Mouse (Mus musculus) lung, embryonic 16.5 days (tissue): ENCODE data around the gene Smad3. TPM values are rescaled to one million over a fixed set of nuclear protein-coding genes. Genes with fewer than 3 reads are reported as not detected.

Source experiments
- ATAC-seq: fragments of 200-750 bp; cut with Nextera tagmentation; 2 replicates; pipeline ENCODE4 v1.8.0; 2017; ENCODE audit warnings: low read depth, mild to moderate bottlenecking, moderate library complexity
- H3K27ac ChIP-seq: fragments of 300-500 bp; sonication (generic); 2 replicates; pipeline ENCODE4 v1.5.1; 2014; ENCODE audit warnings: mild to moderate bottlenecking, control low read depth, low read length
- H3K27me3 ChIP-seq: fragments of 300-500 bp; sonication (generic); 2 replicates; pipeline ENCODE4 v1.6.1; 2014; ENCODE audit warnings: low read depth, low read length, mixed read lengths; ENCODE audit not compliant: control insufficient read depth, insufficient read depth
- H3K36me3 ChIP-seq: fragments of 300-500 bp; sonication (generic); 2 replicates; pipeline ENCODE4 v1.6.1; 2014; ENCODE audit warnings: low read length; ENCODE audit not compliant: control insufficient read depth, insufficient read depth
- H3K4me1 ChIP-seq: fragments of 300-500 bp; sonication (generic); replicated peaks from 2 replicates; pipeline ENCODE4 v1.6.1; 2014; ENCODE audit warnings: low read length, mixed read lengths; ENCODE audit not compliant: control insufficient read depth, insufficient read depth
- H3K4me2 ChIP-seq: fragments of 300-500 bp; sonication (generic); 2 replicates; pipeline ENCODE4 v1.6.1; 2014; ENCODE audit warnings: low read depth, low read length, control low read depth
- H3K4me3 ChIP-seq: fragments of 300-500 bp; sonication (generic); 2 replicates; pipeline ENCODE4 v1.5.1; 2014; ENCODE audit warnings: mild to moderate bottlenecking, low read length, control low read depth
- H3K9ac ChIP-seq: fragments of 300-500 bp; sonication (generic); 2 replicates; pipeline ENCODE4 v1.6.1; 2014; ENCODE audit warnings: low read length, control low read depth
- H3K9me3 ChIP-seq: fragments of 300-500 bp; sonication (generic); 2 replicates; pipeline ENCODE4 v1.6.1; 2016; ENCODE audit warnings: low read length; ENCODE audit not compliant: control insufficient read depth
- WGBS: fragments of 180-500 bp; shearing (Covaris S2); extraction: QIAGEN DNeasy Blood & Tissue Kit; methylation state at CpG from one replicate; pipeline ENCODE4 v1.1.7; 2014; 5-methylcytosine and 5-hydroxymethylcytosine counted together
- polyA plus RNA-seq: library from polyadenylated mRNA; unstranded; fragments of >200 nt; fragmentation: Nextera tagmentation; extraction: Ambion mirVana; gene quantifications from 2 replicates; pipeline ENCODE4 v1.2.1, GENCODE M21; 2015

Smad3 gene
- polyA plus RNA-seq, 1 experiment from 2014 or later, result 18.0 TPM

DNA sequence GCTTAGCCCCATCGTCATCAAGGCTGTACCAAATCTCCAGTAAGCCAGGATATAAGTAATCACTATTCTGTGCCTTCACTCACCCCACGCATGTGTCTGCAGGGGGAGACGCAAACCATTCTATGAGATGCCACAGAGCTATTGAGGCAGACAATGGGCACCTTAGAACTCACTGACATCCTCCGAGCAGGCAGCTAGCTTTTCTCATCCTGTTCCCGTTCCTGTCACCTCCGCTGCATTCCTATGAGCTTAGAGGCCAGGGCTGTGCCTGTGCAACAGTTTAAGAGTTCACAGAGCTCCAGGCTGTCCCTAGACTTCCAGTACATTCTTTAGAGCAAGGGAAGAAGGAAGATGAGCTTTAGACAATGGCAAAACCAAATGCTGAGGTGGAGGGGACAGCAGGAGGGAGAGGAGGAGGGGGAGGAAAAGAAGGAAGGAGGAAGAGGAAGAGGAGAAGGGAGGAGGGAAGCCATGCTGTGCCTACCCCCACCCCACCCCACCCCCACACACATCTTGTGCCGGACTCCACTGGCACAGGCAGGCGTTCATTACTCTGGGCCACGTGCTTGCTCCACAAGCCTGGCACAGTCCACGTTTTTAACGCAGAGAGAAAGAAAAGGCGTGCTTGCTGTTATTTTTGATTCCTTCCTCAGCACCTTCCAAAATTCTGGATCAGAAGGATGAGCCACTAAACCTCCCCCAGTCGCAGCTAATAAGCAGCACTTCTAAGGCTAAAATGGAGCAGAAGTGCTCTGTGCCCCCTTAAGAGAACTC lies 14.7 kb downstream of the Smad3 start:
- Histone ChIP-seq H3K36me3 (no peaks in the 10 kb centered on the region), H3K27me3 (no peaks in the 10 kb centered on the region), H3K4me2 (no peak overlapping the region), H3K9ac (no peak overlapping the region), H3K4me3 (no peak overlapping the region), H3K4me1 (peaks cover 70% of the 10 kb centered on the region), H3K9me3 (no peaks in the 10 kb centered on the region), H3K27ac (peak overlapping the region; percentile 29)
- ATAC-seq, result peak; percentile 18; the same call in 1 of the 2 replicates
- WGBS, result 47% methylated on average over 13 of the region's 13 CpGs

DNA sequence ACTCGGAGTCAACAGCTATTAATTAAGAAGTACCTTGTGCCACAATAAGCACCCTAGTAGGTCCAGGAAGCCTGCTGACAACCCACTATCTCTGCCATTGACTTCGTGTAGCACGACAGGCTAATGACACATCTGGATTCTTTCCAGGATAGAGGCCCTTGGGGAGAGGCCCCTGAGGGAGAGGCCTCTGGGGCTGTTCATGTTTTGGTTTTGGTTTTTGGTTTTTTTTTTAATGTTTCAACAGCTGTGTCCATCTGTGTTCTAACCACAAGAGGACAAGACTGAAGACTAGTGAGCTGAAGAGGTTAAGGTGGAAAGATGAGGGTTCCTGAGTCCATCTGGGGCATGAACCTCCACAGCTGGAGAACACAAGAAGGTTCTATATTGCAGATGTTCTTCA lies 15.5 kb downstream of the Smad3 start:
- Histone ChIP-seq H3K27me3 (no peaks in the 10 kb centered on the region), H3K27ac (peak overlapping the region; percentile 29), H3K36me3 (no peaks in the 10 kb centered on the region), H3K4me1 (peaks cover 68% of the 10 kb centered on the region), H3K4me3 (no peak overlapping the region), H3K9ac (no peak overlapping the region), H3K9me3 (no peaks in the 10 kb centered on the region), H3K4me2 (no peak overlapping the region)
- 18% methylated on average over 3 of the region's 3 CpGs for WGBS
- peak; percentile 35 for ATAC-seq

DNA sequence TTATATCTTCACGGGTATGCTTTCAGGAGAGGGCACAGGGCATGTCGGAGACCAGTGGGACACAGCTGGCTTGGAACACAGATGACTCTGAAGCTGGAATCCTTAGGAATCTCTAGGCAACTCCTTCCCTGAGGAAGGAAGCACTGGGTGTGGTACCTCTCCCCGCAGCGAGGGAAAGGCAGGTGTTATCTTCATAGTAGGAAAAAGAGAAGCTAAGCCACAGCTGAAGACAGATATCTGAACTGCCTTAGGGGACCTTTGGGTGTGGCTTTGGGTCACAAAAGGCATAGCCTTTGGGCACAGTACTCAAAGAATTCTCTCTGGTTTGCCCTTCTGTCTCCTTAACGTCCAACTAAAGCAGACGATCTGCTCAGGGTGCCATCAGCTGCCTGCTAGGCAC lies 16.0 kb downstream of the Smad3 start:
- H3K27ac ChIP-seq, result no peak overlapping the region
- no peak overlapping the region for H3K4me3 ChIP-seq
- no peaks in the 10 kb centered on the region for H3K27me3 ChIP-seq
- H3K4me2 ChIP-seq, result no peak overlapping the region
- H3K36me3 ChIP-seq, result no peaks in the 10 kb centered on the region
- H3K4me1 ChIP-seq, result peaks cover 71% of the 10 kb centered on the region
- ATAC-seq, result no peak
- 0 out of 2 replicates have a peak overlapping the region, but pooled peaks have one; percentile 4 for H3K9ac ChIP-seq
- 37% methylated on average over 6 of the region's 6 CpGs for WGBS
- no peaks in the 10 kb centered on the region for H3K9me3 ChIP-seq

DNA sequence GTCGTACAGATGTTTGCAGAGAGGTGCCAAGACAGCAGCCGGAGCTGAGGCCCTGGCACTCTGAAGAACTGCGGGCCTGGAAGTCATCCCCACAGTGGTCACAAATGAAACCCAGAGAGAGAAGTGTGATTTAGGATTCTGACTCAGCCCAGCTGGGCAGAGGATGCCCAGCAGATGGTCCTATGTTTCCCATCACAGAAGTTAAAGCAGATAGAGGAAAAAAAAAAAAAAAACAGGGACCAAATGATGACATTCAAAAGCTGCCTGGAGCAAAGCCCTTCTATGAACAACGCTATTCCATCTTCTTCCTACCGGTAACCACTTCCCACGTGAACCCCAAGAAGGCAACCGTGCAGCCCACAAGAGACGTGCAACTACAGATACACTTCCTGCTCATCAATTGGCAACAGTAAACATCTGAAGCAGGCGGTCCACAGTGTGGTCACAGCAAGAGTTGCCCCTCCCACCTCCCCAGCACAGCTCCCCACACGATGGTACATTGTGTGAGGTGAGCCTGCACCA lies 17.4 kb downstream of the Smad3 start:
- no peaks in the 10 kb centered on the region for H3K36me3 ChIP-seq
- H3K4me2 ChIP-seq, result no peak overlapping the region
- no peak overlapping the region for H3K4me3 ChIP-seq
- H3K9me3 ChIP-seq, result no peaks in the 10 kb centered on the region
- peaks cover 64% of the 10 kb centered on the region for H3K4me1 ChIP-seq
- H3K9ac ChIP-seq, result no peak overlapping the region
- no peaks in the 10 kb centered on the region for H3K27me3 ChIP-seq
- no peak overlapping the region for H3K27ac ChIP-seq
- ATAC-seq, result no peak
- WGBS, result 72% methylated on average over 10 of the region's 10 CpGs

DNA sequence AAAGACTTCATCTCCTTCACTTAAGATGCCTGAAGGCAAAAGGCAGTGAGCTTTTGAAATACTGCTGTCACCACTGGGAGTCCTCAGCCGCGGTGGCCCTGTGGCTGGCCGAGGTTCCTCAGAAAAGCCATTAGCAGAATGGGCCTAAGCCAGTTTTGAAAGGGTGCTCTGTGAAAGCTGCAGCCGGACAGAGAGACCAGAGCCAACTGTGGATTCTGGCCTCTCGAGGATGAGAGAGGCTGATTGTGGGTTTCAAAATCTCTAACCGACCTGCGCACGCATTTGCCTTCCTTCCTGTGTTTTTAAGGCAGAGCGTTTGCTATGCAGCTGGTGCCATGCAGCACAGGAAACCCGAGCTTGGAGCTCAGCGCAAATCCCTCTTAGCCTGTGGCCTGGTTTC lies 19.0 kb downstream of the Smad3 start:
- Histone ChIP-seq H3K27me3 (no peaks in the 10 kb centered on the region), H3K27ac (peak overlapping the region; percentile 15; the same call in 1 of the 2 replicates), H3K9ac (no peak overlapping the region), H3K4me1 (peaks cover 57% of the 10 kb centered on the region), H3K4me3 (no peak overlapping the region), H3K36me3 (no peaks in the 10 kb centered on the region), H3K4me2 (no peak overlapping the region), H3K9me3 (no peaks in the 10 kb centered on the region)
- ATAC-seq, result no peak
- WGBS, result 59% methylated on average over 11 of the region's 11 CpGs

DNA sequence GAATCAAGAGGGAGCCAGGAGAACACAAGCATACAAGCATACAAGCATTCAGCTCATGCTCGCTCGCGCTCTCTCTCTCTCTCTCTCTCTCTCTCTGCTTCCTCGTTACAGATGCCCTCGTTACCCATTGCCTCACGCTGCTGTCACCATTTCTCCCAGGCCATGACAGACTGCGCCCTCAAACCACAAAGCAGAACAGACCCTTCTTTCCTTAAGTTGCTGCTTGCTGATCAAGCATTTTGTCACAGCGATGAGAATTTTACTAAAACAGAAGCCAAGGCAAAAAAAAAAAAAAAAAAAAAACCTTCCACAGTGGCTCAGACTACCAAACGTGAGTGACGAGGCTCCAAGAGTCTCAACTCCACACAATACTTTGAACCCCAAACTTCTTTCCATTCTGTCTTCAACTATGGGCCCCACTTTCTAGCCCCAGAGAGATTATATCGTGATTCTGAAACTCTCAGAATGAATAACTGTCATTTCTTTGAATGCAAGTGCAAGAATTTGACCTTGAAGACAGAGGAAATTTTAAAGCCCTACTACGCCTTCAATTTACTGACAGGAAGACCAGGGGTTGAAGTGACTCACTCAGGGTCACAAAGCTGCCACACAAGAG lies 19.6 kb downstream of the Smad3 start:
- peaks cover 50% of the 10 kb centered on the region for H3K4me1 ChIP-seq
- no peak overlapping the region for H3K4me2 ChIP-seq
- 78% methylated on average over 12 of the region's 12 CpGs for WGBS

DNA sequence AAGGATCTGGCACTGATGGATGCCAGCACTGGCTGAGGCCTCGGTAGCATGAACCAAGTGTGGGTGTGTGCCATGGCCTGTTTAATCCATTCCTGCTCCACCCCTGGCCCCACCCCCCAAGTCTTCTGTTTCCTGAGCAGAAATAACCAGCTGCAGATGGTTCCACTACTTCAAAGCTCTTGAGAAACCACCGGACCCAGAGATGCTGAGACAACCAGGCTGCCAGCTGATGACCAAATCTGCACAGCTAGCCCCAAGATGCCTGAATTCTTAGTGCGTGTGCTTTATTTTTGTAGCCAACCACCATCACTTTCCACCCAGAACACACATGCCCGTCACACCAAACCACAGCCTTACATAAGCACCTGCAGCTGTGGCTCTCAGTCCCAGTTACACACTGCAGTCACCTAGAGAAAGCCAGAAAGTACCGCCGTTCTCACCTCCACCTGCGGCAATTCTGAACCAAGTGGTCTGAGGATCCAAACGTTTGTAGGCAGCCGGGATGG lies 20.3 kb downstream of the Smad3 start:
- H3K4me3 ChIP-seq, result no peak overlapping the region
- WGBS, result 69% methylated on average over 9 of the region's 9 CpGs
- ATAC-seq, result no peak
- no peaks in the 10 kb centered on the region for H3K9me3 ChIP-seq
- no peaks in the 10 kb centered on the region for H3K36me3 ChIP-seq
- H3K9ac ChIP-seq, result no peak overlapping the region
- no peak overlapping the region for H3K4me2 ChIP-seq
- H3K27me3 ChIP-seq, result no peaks in the 10 kb centered on the region
- peaks cover 43% of the 10 kb centered on the region for H3K4me1 ChIP-seq
- no peak overlapping the region for H3K27ac ChIP-seq

More for the DNA sequence above, 19.6 kb downstream of the Smad3 start:
- Histone ChIP-seq H3K36me3 (no peaks in the 10 kb centered on the region), H3K27ac (no peak overlapping the region), H3K4me3 (no peak overlapping the region), H3K27me3 (no peaks in the 10 kb centered on the region), H3K9ac (no peak overlapping the region), H3K9me3 (no peaks in the 10 kb centered on the region)
- no peak for ATAC-seq

DNA sequence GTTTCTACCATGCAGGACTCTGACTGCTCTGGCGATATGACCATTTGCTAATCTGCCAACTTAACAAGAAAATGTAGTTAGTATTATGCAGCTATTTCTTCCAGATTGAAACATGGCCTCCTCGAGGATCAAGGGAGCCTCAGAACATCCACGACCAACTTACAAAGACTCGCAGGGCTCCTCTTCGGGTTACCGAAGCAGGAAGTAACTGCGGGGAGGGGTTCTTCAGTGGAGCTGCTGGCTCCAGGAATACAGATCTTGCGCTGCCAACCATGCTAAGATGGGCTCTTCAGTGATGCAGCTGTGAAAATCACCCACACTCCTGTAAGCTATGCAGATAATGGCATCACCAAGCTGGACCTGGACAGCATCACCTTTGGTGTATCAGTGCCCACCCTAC lies 23.5 kb downstream of the Smad3 start:
- Histone ChIP-seq H3K36me3 (no peaks in the 10 kb centered on the region), H3K4me3 (no peak overlapping the region), H3K27ac (no peak overlapping the region), H3K4me1 (peaks cover 28% of the 10 kb centered on the region), H3K27me3 (no peaks in the 10 kb centered on the region), H3K9me3 (no peaks in the 10 kb centered on the region), H3K9ac (no peak overlapping the region), H3K4me2 (no peak overlapping the region)
- ATAC-seq, result no peak
- WGBS, result 74% methylated on average over 8 of the region's 8 CpGs

DNA sequence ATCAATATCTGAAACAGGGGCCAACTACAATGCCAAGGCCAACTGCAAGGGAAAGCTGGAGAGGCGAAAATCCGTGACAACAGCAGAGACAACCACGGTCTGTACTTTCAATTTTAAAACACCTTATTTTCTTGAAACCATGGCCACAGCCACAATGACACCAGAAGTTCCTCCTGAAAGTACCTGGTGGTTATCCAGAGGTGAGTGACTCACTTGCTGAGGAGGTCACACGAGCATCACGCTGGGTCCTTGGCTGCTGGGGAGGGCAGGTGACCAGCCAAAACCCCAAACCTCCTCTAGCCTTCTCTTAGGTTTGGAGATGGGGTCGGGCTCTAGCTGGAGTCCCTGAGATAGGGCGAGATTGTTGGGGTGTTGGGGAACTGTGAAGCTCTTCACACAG lies 25.1 kb downstream of the Smad3 start:
- Histone ChIP-seq H3K36me3 (no peaks in the 10 kb centered on the region), H3K4me2 (no peak overlapping the region), H3K27me3 (no peaks in the 10 kb centered on the region), H3K4me3 (no peak overlapping the region), H3K9me3 (no peaks in the 10 kb centered on the region), H3K9ac (no peak overlapping the region), H3K4me1 (peaks cover 29% of the 10 kb centered on the region), H3K27ac (no peak overlapping the region)
- WGBS, result 84% methylated on average over 7 of the region's 7 CpGs
- no peak for ATAC-seq
